Mouse (Mus musculus): ENCODE data around the gene L2hgdh. TPM values are rescaled to one million over a fixed set of nuclear protein-coding genes. Genes with fewer than 3 reads are reported as not detected.

Gene L2hgdh
- total RNA-seq, 2 experiments from 2014 or later = 13.3 to 14.3 TPM

GRCm38 (mm10) chr12:69733923-69734322, 9.2 kb upstream of the L2hgdh start:
- intact Hi-C loops (cut with DNase I) = loop anchor here (5.0 kb wide), 1 partner anchor 158 kb away; the partner anchor contains the start of genes Atl1 and Map4k5

GRCm38 (mm10) chr12:69733518-69733917, 8.8 kb upstream of the L2hgdh start:
- intact Hi-C loops (cut with DNase I) = loop anchor here (5.0 kb wide), 1 partner anchor 159 kb away; the partner anchor contains the start of genes Atl1 and Map4k5
- DNase-seq (ENCODE audit: low spot score in 2 of 2) = peak in 1 of 2 experiments; percentile 45

More at GRCm38 (mm10) chr12:69733923-69734322, 9.2 kb upstream of the L2hgdh start:
- no peak for DNase-seq (ENCODE audit: low spot score in 2 of 2)

DNA sequence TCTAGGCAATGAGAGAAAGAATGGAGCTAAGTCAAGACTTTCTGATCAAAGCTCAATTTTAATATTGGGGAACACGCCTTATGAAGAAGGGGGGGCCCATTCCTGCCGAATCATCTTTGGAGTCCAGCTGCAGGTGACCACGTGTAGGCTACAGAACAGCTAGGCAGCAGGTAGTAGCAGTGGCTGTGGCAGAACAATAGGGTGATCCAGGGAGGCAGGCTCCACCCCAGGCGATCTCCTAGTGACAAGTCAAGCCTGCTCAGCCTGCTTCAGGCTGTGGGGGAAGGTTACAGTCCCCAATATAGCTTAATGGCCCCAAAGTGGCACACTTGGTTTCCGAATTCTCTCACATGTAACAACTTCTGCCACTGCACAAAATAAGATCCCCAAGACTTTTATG, 7.5 kb upstream of the L2hgdh start:
- DNase-seq (ENCODE audit: low spot score in 2 of 2) = no peak
- intact Hi-C loops (cut with DNase I) = loop anchor here (5.0 kb wide), 1 partner anchor 160 kb away; the partner anchor contains the start of genes Atl1 and Map4k5

DNA sequence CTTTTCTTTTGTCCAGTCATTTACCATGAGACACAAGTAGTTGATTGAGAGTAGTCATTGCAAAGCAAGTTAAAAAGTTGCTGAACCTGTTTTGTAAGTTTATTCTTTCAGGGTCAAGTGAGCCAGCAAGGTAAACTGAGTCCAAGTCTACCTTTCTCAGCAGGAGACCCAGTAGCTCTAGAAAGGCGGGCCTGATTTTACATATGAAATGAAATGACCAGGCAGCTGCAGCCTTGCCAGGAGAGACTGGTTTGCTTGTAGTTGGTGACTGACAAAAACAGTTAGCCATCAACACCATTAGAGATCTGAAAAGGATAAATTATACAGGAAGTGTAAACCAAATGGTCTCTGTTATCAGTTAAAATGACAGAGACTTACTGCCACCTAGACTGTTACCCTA, 5.6 kb upstream of the L2hgdh start:
- no peak for DNase-seq (ENCODE audit: low spot score in 2 of 2)
- intact Hi-C loops (cut with DNase I) = loop anchor here (5.0 kb wide), 1 partner anchor 162 kb away; the partner anchor contains the start of genes Atl1 and Map4k5

DNA sequence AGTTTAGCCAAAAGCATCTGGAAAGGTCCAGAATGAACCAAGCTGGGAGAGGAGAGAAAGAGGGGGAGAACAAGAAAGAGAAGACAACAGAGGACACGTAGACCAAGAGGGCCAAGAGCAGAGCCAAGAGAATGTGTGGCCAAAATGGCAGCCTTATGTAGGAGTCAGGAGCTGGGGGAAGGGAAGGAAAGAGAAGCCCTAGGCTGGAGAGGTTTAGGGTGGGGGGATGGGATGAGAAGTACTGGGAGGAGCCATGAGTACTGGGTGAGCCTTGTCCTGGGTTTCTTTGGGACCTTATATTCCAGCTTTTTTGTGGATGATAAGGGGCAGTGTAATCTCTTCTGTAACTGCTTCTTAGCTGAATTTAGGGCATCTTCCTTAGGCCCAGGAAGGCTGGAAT, 4.6 kb upstream of the L2hgdh start:
- intact Hi-C loops (cut with DNase I) = no loop called here
- DNase-seq (ENCODE audit: low spot score in 2 of 2) = no peak

- intact Hi-C loops (cut with DNase I) = no loop called here
- no peak for DNase-seq (ENCODE audit: low spot score in 2 of 2)
Observed at GRCm38 (mm10) chr12:69724018-69724710, 509 bp downstream of the L2hgdh start.

DNA sequence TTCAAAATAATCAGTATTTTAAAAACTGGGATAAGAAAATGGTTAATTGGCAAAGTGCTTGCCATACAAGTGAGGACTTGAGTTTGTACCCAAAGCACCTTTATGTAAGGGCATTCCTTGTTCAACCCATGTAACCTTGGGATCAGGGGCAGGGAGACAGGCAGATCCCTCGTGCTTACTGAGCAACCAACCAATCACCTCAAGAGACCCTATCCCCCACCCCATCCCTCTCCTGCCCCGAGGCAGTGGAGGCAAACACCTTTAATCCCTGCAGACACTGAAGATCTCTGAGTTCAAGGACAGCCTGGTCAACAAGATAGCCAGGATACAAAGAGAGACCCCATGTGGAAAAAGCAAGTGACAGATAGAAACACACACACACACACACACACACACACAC, 1.3 kb downstream of the L2hgdh start:
- intact Hi-C loops (cut with DNase I) = no loop called here
- DNase-seq (ENCODE audit: low spot score in 2 of 2) = no peak

DNA sequence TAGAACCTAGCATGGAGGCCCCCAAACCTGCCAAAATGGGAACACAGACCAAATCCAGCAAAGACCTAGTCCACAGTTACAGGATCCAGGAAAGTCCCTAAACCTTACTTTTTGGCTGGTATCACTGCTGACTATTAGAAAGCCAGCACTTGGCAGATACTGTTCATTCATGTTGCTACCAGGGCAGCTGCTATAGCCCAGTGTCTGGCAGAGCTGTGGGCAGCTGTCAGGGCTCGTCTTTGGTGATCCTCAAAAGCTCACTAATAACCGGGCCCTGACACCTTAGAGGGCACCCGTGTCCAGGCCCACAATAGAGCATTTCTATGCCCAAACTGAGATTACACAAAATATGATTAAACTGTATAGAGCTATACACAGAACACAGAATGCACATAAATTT, 1.8 kb downstream of the L2hgdh start:
- intact Hi-C loops (cut with DNase I) = no loop called here
- DNase-seq (ENCODE audit: low spot score in 2 of 2) = no peak

DNA sequence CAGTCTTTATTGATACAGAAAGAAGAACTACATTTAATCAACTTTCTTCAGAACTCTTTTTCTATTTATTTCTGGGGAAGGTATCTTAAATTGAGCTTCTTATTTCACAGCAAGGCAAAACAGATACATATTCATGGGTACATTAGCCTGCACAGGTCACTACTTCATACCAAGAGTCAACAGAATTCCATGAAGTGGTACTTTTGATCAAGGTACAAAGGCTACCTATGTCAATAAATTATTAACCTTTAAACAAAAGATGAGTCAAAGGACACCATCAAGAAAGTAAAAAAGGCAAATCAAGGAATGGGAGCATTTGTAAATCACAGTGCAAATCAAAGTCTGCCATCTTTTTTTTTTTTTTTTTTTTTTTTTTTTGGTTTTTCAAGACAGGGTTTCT, 11.0 kb downstream of the L2hgdh start:
- DNase-seq (ENCODE audit: low spot score in 2 of 2) = no peak
- intact Hi-C loops (cut with DNase I) = no loop called here

GRCm38 (mm10) chr12:69704799-69705458, 19.7 kb downstream of the L2hgdh start:
- intact Hi-C loops (cut with DNase I) = no loop called here
- DNase-seq (ENCODE audit: low spot score in 2 of 2) = no peak

- intact Hi-C loops (cut with DNase I) = no loop called here
- no peak for DNase-seq (ENCODE audit: low spot score in 2 of 2)
Observed at GRCm38 (mm10) chr12:69698352-69698751, 26.3 kb downstream of the L2hgdh start.

- intact Hi-C loops (cut with DNase I) = no loop called here
Observed at GRCm38 (mm10) chr12:69696746-69697145, 27.9 kb downstream of the L2hgdh start.

DNA sequence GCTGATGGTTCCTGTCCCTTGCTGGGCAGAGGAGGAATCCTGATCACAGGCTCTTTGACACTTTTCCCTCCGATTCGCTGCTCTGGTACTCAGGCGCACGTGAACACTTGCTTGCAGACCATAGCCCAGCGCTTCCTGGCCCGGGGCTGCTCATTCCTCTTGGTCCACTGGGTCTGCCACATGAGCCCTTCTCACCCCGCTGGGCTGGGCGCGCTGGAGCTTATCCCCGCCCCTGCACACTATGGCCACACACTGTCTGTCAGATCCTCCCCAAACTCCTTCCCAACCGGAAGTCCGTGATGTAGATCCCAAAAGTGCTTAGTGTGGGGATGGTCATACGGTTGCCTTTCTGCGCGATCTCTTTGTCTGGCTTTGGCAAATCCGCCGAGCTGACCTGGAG, 31.2 kb downstream of the L2hgdh start:
- DNase-seq (ENCODE audit: low spot score in 2 of 2) = no peak
- intact Hi-C loops (cut with DNase I) = no loop called here

More at GRCm38 (mm10) chr12:69696746-69697145, 27.9 kb downstream of the L2hgdh start:
- DNase-seq (ENCODE audit: low spot score in 2 of 2) = peak; percentile 20 to 52

- no peak for DNase-seq (ENCODE audit: low spot score in 2 of 2)
- intact Hi-C loops (cut with DNase I) = no loop called here
Observed at GRCm38 (mm10) chr12:69690714-69691113, 34.0 kb downstream of the L2hgdh start.

DNA sequence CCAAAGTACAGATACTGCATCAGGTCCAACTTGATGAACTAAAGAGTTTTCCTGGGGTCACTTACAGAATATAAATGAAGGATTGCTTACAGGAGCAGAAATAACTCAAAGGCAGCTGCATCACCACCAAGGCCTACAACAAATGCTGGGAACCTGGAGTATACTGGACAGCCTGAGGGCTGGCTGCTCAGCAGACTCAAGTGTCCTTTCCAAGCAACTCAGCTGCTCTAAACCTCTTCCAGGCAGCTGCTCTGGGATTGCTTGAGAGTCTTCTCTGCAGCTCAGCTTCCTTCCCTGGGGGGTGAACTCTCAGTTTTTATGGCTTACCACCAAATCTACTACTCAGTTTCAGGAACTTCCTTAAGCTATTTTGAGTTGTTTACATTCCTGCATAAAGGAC, 35.6 kb downstream of the L2hgdh start:
- DNase-seq (ENCODE audit: low spot score in 2 of 2) = no peak
- intact Hi-C loops (cut with DNase I) = no loop called here

DNA sequence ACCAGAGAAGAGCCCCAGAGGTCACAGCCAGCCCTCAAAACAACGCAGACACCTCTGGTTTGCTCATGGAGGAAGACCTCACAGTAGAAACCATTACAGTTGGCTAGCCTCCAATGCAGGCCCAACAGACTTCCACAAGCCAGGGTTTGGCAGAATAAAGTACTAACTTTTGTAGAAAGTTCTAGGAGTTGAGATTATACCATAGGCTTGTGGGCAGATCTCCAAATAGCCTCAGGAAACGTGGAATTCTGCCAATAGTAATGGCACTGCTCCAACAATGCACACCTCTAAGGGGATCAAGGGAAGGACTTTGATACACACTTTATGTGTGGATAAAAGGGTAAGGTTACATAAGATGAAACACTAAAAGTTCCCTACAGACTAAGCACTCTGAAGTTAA, 36.3 kb downstream of the L2hgdh start:
- DNase-seq (ENCODE audit: low spot score in 2 of 2) = no peak
- intact Hi-C loops (cut with DNase I) = no loop called here

DNA sequence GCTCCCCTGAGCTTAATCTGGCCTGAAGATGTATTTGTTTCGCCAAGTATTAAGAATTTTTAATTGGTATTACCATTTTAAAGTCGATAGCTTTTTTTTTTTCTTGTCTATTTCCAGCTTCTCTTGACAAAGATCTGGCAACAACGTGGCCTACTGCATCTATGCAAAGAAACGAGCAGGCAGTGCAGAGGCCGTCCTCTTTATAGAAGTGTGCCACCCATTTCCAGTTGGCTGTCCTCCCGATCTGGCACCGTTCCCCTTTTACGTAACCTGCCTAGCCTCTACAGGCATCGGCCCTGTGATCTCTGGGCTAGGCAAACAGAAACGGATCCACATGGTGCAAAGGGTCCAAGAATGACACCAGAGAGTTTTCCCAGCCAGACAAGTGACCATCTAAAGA, 41.1 kb downstream of the L2hgdh start:
- intact Hi-C loops (cut with DNase I) = loop anchor here (5.0 kb wide), 1 partner anchor 311 kb away; the partner anchor contains the start of genes Arf6 and Gm9887
- peak; percentile 57 to 58 for DNase-seq (ENCODE audit: low spot score in 2 of 2)

GRCm38 (mm10) chr12:69682788-69683419, 41.8 kb downstream of the L2hgdh start:
- DNase-seq (ENCODE audit: low spot score in 2 of 2) = no peak
- intact Hi-C loops (cut with DNase I) = loop anchor here (5.0 kb wide), 1 partner anchor 311 kb away; the partner anchor contains the start of genes Arf6 and Gm9887

- DNase-seq (ENCODE audit: low spot score in 2 of 2) = peak; percentile 50 to 81
- intact Hi-C loops (cut with DNase I) = loop anchor here (5.0 kb wide), 1 partner anchor 310 kb away; the partner anchor contains the start of genes Arf6 and Gm9887
Observed at GRCm38 (mm10) chr12:69682065-69682787, 42.4 kb downstream of the L2hgdh start.
